Mouse (Mus musculus): ENCODE results near the gene Polk.

DNA sequence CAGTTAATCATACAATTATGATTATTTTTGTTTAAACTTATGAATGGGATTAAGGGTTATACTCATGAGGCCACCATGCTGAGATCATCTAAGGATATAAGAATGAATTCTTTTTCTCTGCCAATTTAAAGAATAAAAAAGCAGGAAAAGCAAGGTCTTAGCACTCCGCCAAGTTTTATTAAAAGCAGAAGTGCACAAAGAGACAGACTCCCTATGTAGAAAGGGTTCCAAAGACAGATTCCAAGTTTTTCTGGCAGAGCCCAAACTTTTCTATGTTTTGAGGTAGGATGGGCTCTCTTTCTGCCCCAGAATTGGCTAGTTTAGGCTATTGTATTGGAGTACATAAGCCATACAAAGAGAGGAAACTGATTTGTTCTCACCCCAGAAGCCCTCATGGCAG lies 37.6 kb upstream of the Polk start:
- TF ChIP-seq POLR2A (IDR thresholded peaks at IDR 0.05; ENCODE audit: low read depth, low read length), result no peak
- TF ChIP-seq CTCF (IDR thresholded peaks at IDR 0.05; ENCODE audit: extremely low read depth, insufficient read length, insufficient replicate concordance, low read depth, low read length), result no peak

All from small intestine, adult 2 months (tissue).